Mouse (Mus musculus) monocyte, adult 5-6 weeks (primary cell): ENCODE data around the gene 4833427G06Rik. TPM values are rescaled to one million over a fixed set of nuclear protein-coding genes. Genes with fewer than 3 reads are reported as not detected.
A peak's percentile ranks its signal among the peaks of the same experiment; 100 is the strongest.
"Not testable (repeated sequence)": the region's sequence is repeated elsewhere in the genome, so short reads cannot be mapped to it uniquely, and the experiment has no call there.

Source experiments
- ATAC-seq: fragments of 153-309, 156-312 bp; replicated peaks from 2 replicates; pipeline ENCODE4 v1.8.0; 2017; ENCODE audit warnings: mild to moderate bottlenecking; ENCODE audit not compliant: low TSS enrichment, insufficient number of reproducible peaks, severe bottlenecking, poor library complexity, low FRiP score
- total RNA-seq: library from RNA; stranded (forward); fragments of 200-1000, 200-491, 200-594 nt; gene quantifications from 3 replicates; pipeline ENCODE4 v1.2.3, GENCODE M21; 2017

4833427G06Rik gene
- not detected in 3 replicates for total RNA-seq

GRCm38 (mm10) chr9:51101756-51102425 is at the start of gene 4833427G06Rik:
Gene 4833427G06Rik (minus strand): TSS chr9:51102078.
- no peak for ATAC-seq

- no peak for ATAC-seq
These were observed 45.4 kb upstream of the 4833427G06Rik start for GRCm38 (mm10) chr9:51147294-51147693.

- ATAC-seq: no peak
These were observed 44.6 kb upstream of the 4833427G06Rik start for GRCm38 (mm10) chr9:51146496-51146895.

DNA sequence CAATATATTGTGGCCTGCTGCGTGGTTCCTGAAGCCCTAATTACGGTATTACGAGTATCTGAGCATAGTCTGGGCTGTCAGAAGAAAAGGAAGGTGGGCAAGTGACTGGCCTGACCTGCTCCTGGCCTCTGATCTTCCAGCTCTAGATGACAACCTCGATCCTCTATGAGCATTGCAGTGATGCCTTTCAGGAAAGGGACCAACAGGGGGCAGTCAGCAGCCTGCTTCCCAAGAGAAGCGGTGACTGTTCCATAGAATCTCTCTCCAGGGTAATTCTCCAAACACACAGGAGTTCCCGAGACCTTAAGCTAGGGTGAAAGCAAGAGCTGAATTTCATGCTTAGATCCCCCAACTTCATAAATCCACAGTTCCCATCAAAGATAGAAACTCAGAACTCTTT is 42.3 kb upstream of the 4833427G06Rik start:
- no peak for ATAC-seq

GRCm38 (mm10) chr9:51143437-51143836 is 41.6 kb upstream of the 4833427G06Rik start:
- no peak for ATAC-seq

DNA sequence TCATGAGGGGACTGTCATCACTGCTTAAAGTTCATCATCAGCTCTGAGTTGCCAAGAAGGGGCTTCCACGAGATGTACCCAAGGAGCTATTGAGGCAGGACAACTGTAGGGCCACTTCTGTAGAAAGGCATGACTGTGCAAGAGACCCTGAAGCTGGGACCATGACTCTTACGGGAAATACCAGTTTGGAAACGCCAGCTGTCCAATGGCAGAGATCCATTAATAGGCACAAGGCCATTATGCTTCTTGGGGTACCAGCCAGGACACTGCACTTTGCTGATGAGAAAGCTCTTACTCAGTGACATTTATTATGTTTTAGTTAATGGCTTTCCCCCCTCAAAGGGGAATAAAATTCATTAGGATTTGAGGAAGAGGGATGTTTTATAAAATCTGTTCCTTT is 38.8 kb upstream of the 4833427G06Rik start:
- no peak for ATAC-seq

DNA sequence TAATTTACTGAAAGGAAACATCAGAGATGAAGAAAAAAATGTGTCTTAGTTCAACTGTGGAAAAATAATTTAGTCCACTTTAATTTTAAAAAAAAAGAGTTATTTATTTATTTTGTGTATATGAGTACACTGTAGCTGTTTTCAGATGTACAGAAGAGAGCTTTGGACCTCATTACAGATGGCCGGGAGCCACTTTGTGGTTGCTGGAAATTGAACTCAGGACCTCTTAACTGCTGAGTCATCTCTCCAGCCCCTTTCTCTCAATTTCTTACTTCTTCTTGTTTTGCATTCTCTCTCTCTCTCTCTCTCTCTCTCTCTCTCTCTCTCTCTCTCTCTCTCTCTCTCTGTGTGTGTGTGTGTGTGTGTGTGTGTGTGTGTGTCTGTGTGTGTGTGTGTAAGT is 37.5 kb upstream of the 4833427G06Rik start:
- not testable (repeated sequence) for ATAC-seq

- no peak for ATAC-seq
These were observed 36.4 kb upstream of the 4833427G06Rik start for GRCm38 (mm10) chr9:51138301-51138700.

- no peak for ATAC-seq
These were observed 36.0 kb upstream of the 4833427G06Rik start for GRCm38 (mm10) chr9:51137836-51138235.

DNA sequence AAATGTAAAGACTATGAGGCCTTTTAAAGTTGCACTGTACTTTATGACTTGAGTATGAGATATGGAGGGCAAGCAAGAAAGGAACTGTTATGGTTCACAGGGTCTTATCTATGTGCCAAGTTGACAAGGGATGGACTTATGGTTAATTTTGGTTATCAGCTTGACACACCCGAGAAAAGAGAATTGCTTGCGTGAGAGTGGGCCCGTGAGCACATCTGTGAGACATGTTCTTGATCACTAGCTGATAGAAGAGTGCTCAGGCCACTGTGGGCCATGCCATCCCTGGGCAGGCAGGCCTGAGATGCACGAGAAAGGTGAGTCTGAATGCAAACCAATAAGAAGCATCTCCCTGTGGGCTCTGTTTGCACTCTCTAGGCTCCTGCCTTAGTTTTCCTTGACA is 35.6 kb upstream of the 4833427G06Rik start:
- ATAC-seq: no peak

DNA sequence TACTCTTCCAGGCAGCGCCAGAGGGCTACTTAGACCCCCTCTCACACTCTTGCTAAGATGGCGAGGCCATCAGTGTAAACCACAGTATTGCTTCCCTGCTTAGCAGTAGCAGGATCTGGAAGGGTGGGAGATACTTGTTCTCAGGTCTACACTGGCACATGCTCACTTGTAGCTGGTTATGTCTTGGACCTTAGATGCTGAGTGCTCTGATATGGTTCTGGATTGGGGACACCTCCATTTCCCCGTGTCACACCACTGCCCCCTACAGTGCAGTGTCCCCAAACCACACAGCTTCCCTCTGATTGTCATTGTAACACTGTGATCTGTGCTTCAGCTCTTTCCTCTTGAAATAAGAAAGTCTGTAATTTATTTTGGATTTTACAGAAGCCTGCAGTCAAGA is 35.1 kb upstream of the 4833427G06Rik start:
- no peak for ATAC-seq

GRCm38 (mm10) chr9:51114767-51115166 is 12.9 kb upstream of the 4833427G06Rik start:
- ATAC-seq: no peak

- no peak for ATAC-seq
These were observed 3.9 kb upstream of the 4833427G06Rik start for GRCm38 (mm10) chr9:51105751-51106150.

DNA sequence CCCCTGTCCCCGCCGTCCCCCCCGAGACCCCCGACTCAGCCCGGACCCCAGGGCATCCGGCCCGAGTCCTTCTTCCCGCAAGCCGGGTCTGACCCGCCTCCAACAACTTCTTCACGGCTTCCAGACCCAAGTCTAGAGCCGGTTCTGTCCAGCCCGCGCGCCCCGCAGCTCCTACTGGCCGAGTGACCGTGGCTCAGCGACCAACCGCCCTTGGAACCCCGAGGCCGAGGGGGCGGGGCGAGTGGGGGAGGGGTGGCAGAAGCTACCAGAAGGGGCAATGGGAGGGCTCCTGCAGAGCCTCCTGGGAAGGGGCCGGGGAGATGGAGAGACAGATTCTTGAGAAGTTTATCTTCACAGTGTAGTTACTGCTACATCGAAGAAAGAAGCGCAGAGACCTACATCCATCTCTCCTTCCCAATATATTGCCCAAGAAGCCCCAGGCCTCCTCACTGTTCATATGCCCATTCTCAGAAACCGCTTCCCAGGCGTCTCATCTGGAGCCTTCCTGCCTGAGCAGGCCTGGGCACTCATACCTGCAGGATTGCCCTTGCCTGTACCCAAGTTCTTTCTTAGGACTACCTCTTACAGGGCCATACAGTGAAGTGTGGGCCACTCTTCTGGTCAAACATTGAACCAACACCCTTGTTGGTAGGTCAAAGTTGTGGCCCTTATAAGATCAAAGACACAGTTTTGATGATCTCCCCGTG is 2.1 kb upstream of the 4833427G06Rik start:
- no peak for ATAC-seq

DNA sequence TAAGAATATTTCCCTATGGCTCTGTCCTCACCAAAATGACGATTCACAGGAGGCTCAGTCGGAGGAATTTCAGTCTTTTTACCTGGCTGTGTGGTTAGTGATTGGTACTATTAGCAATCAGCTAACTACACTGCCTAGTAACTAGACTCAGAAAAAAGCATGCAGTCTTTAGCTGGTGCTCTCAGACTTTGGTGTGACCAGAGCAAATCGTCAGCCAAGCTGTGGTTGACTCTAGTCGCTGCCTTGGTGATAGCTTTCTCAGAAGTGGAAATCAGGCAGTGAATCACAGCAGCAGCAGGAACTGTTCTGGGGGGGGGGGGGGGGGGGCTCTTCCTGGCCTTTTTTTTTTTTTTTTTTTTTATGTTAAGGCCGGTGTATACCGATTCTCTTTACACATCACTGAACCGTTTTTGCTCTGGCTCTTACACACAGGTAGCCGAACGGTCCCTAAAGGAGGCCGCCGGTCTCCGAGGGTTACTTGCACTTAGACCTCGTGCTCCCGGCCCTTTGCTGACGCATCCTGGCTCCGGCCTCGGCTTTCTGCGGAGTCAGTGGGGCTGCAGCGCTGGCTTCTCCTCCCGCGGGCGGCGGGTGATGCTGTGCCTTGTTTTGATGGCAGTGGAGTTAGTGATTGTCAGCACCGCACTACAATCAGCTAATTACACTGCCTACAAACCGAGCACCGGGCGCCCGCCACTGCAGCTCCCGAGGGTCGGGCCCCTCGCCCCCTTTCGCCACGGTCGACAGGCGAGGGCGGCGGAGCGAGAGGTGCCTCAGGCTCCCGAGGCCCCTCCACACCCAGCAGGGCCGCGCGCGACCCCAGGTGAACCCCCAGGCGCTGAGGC is 1.3 kb upstream of the 4833427G06Rik start:
- ATAC-seq: no peak

DNA sequence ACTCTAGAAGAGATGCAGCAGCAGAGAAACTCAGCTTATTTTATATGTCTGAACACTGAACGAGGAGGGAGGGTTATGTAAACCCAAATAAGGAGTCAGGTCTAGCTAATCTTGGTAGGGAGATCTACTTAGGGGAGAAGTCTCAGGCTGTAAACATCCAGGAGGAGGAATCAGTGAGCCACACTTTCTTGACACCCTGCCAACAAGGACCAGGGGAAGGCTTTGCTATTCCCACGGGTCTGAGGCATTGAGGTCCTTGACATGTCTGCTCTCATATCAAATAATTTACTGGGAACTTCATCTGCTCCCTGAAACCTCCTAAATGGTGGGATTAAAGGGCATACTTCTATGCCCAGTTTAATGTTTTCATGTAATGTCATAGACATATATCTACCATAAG is 5.6 kb downstream of the 4833427G06Rik start:
- ATAC-seq: no peak

- no peak for ATAC-seq
These were observed 8.2 kb downstream of the 4833427G06Rik start for GRCm38 (mm10) chr9:51093697-51094096.

- ATAC-seq: no peak
These were observed 20.3 kb downstream of the 4833427G06Rik start for GRCm38 (mm10) chr9:51081614-51082013.

DNA sequence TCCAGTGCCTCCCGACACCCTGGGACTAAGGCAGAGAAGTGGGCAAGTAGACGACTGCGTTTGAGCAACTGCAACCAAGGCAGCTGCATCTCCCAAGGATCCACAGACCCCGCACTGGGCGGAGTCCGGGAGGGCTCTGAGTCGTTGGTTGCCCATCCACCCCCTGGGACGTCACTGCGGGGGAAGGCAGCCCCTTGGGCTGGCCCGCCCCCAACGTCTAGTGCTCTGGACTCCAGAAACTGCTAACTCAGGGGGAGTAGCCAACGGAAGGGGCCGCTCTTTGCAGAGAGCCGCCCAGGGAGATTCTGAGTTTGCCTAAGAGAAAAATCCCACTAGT is 24.9 kb downstream of the 4833427G06Rik start, which contains the start of gene Layn:
Gene Layn, minus strand, starts transcription at position 116 of the 337 bp plus-strand sequence.
- peak; percentile 67 for ATAC-seq
